Mouse (Mus musculus): Measurements from ENCODE around the gene 1700003E16Rik.

1700003E16Rik gene

GRCm38 (mm10) chr6:83205851-83206250 lies 49.6 kb downstream of the 1700003E16Rik start:
- DNase-seq (ENCODE audit: low read depth, low spot score), result no peak

GRCm38 (mm10) chr6:83206321-83206720 lies 50.1 kb downstream of the 1700003E16Rik start:
- DNase-seq (ENCODE audit: low read depth, low spot score), result no peak

- no peak for DNase-seq (ENCODE audit: low read depth, low spot score)
Observed at GRCm38 (mm10) chr6:83207361-83208049, 51.3 kb downstream of the 1700003E16Rik start.

GRCm38 (mm10) chr6:83208050-83208400 lies 51.8 kb downstream of the 1700003E16Rik start:
- no peak for DNase-seq (ENCODE audit: low read depth, low spot score)

GRCm38 (mm10) chr6:83210495-83210894 lies 54.3 kb downstream of the 1700003E16Rik start:
- no peak for DNase-seq (ENCODE audit: low read depth, low spot score)

- no peak for DNase-seq (ENCODE audit: low read depth, low spot score)
Observed at GRCm38 (mm10) chr6:83211526-83211925, 55.3 kb downstream of the 1700003E16Rik start.
